Mouse (Mus musculus): ENCODE data around the gene Atp5c1. TPM values are rescaled to one million over a fixed set of nuclear protein-coding genes. Genes with fewer than 3 reads are reported as not detected.

Atp5c1 gene
- total RNA-seq, 2 experiments from 2014 or later, result 493 to 559 TPM

GRCm38 (mm10) chr2:10051996-10052395 is 28.3 kb downstream of the Atp5c1 start:
- ATAC-seq (replicated peaks; ENCODE audit: poor library complexity), result no peak

- no peak for ATAC-seq (replicated peaks; ENCODE audit: poor library complexity)
These were observed 29.4 kb downstream of the Atp5c1 start for GRCm38 (mm10) chr2:10050878-10051277.

GRCm38 (mm10) chr2:10049456-10049855 is 30.9 kb downstream of the Atp5c1 start:
- peak; percentile 10; the same call in 1 of the 2 replicates for ATAC-seq (replicated peaks; ENCODE audit: poor library complexity)

GRCm38 (mm10) chr2:10048461-10048860 is 31.8 kb downstream of the Atp5c1 start, which contains the start of gene Taf3:
Taf3 (minus strand) TSS chr2:10048596.
- ATAC-seq (replicated peaks; ENCODE audit: poor library complexity), result peak; percentile 94

GRCm38 (mm10) chr2:10047758-10048436 is 32.4 kb downstream of the Atp5c1 start:
- ATAC-seq (replicated peaks; ENCODE audit: poor library complexity), result peak; percentile 37

- no peak for ATAC-seq (replicated peaks; ENCODE audit: poor library complexity)
These were observed 45.3 kb downstream of the Atp5c1 start for GRCm38 (mm10) chr2:10034976-10035375.

- peak; percentile 55 for ATAC-seq (replicated peaks; ENCODE audit: poor library complexity)
These were observed 46.6 kb downstream of the Atp5c1 start for GRCm38 (mm10) chr2:10033684-10034083.

GRCm38 (mm10) chr2:10029755-10030154 is 50.6 kb downstream of the Atp5c1 start:
- ATAC-seq (replicated peaks; ENCODE audit: poor library complexity), result no peak

GRCm38 (mm10) chr2:10024264-10024663 is 56.0 kb downstream of the Atp5c1 start:
- no peak for ATAC-seq (replicated peaks; ENCODE audit: poor library complexity)

- no peak for ATAC-seq (replicated peaks; ENCODE audit: poor library complexity)
These were observed 59.0 kb downstream of the Atp5c1 start for GRCm38 (mm10) chr2:10021296-10021695.

- ATAC-seq (replicated peaks; ENCODE audit: poor library complexity), result no peak
These were observed 65.2 kb downstream of the Atp5c1 start for GRCm38 (mm10) chr2:10014951-10015635.

- peak; percentile 85 for ATAC-seq (replicated peaks; ENCODE audit: poor library complexity)
These were observed 69.9 kb downstream of the Atp5c1 start for GRCm38 (mm10) chr2:10010263-10010909.

- ATAC-seq (replicated peaks; ENCODE audit: poor library complexity), result peak; percentile 11; the same call in 1 of the 2 replicates
These were observed 70.5 kb downstream of the Atp5c1 start for GRCm38 (mm10) chr2:10009671-10010254.

- ATAC-seq (replicated peaks; ENCODE audit: poor library complexity), result no peak
These were observed 71.7 kb downstream of the Atp5c1 start for GRCm38 (mm10) chr2:10008593-10008992.

Other genes starting within 250 kb of the Atp5c1 start
- not detected in 2 replicates for gene 4930412O13Rik, start 199.3 kb downstream of the Atp5c1 start, total RNA-seq (2015)
- not detected in 2 replicates for gene 4930412O13Rik, start 199.3 kb downstream of the Atp5c1 start, total RNA-seq (2017)
- not detected in 2 replicates for gene 9230102O04Rik, start 191.0 kb downstream of the Atp5c1 start, total RNA-seq (2015)
- gene 9230102O04Rik, start 191.0 kb downstream of the Atp5c1 start, total RNA-seq (2017), result not detected in 2 replicates
- 0.47 TPM in 1 of 2 replicates, not detected in the other for gene Gata3, start 190.5 kb downstream of the Atp5c1 start, total RNA-seq (2015)
- 0.25 and 0.71 TPM in 2 replicates for gene Gata3, start 190.5 kb downstream of the Atp5c1 start, total RNA-seq (2017)
- 20.1 and 21.5 TPM in 2 replicates for gene Taf3, start 31.9 kb downstream of the Atp5c1 start, total RNA-seq (2015)
- gene Taf3, start 31.9 kb downstream of the Atp5c1 start, total RNA-seq (2017), result 6.7 and 11.7 TPM in 2 replicates
- 23.0 and 27.1 TPM in 2 replicates for gene Kin, start 83 bp upstream of the Atp5c1 start, total RNA-seq (2015)
- 29.6 and 34.4 TPM in 2 replicates for gene Kin, start 83 bp upstream of the Atp5c1 start, total RNA-seq (2017)
- gene Itih2, start 50.9 kb upstream of the Atp5c1 start, total RNA-seq (2015), result not detected in 2 replicates
- not detected in 2 replicates for gene Itih2, start 50.9 kb upstream of the Atp5c1 start, total RNA-seq (2017)
- gene Itih5, start 73.1 kb upstream of the Atp5c1 start, total RNA-seq (2015), result 4.9 and 5.9 TPM in 2 replicates
- gene Itih5, start 73.1 kb upstream of the Atp5c1 start, total RNA-seq (2017), result 4.8 and 6.8 TPM in 2 replicates

Measured in megakaryocyte progenitor cell, adult 5-6 weeks (primary cell).